Mouse (Mus musculus) cerebellum, adult 8-10 months (tissue): ENCODE data around the gene Rpl10l.

Experiments
- DNase-seq: peaks from one replicate; pipeline ENCODE4 v3.0.0; 2022

Gene Rpl10l

GRCm38 (mm10) chr12:66283991-66284622, at the start of gene Rpl10l:
TSS of gene Rpl10l (minus strand) at chr12:66284401.
- DNase-seq: no peak

- DNase-seq: no peak
These were observed 8.3 kb downstream of the Rpl10l start for GRCm38 (mm10) chr12:66275890-66276289.

GRCm38 (mm10) chr12:66245461-66246099, 38.6 kb downstream of the Rpl10l start:
- DNase-seq: no peak

- DNase-seq: no peak
These were observed 50.0 kb downstream of the Rpl10l start for GRCm38 (mm10) chr12:66234158-66234557.
